Mouse (Mus musculus): ENCODE data around the gene Lhfpl2.
"Not testable (repeated sequence)": the region's sequence is repeated elsewhere in the genome, so short reads cannot be mapped to it uniquely, and the experiment has no call there.

GRCm38 (mm10) chr13:94024575-94024974 lies 33.0 kb upstream of the Lhfpl2 start:
- not testable (repeated sequence) for TF ChIP-seq CTCF (IDR thresholded peaks at IDR 0.05; ENCODE audit: control insufficient read depth, insufficient read depth, insufficient replicate concordance, low read depth, low read length); POLR2A (IDR thresholded peaks at IDR 0.05; ENCODE audit: control insufficient read depth, low read depth, low read length)

All from testis, adult 2 months (tissue).